Mouse (Mus musculus): Measurements from ENCODE around the gene Gpr132. TPM values are rescaled to one million over a fixed set of nuclear protein-coding genes. Genes with fewer than 3 reads are reported as not detected.

The Gpr132 gene
- total and polyA plus RNA-seq, 3 experiments = 5.4 to 6.5 TPM; not detected in 1

- TF ChIP-seq POLR2A (IDR thresholded peaks at IDR 0.05; ENCODE audit: control insufficient read depth in 1 of 2, insufficient read depth in 1 of 2, low read depth in 1 of 2, low read length in 2 of 2, poor library complexity in 1 of 2) (0 out of 4 replicates have a peak, but pooled peaks of 1 of the 2 experiments have one; percentile 17), USF1 (IDR thresholded peaks at IDR 0.05; ENCODE audit: low read depth, low read length) (peak; percentile 44; the same call in 1 of the 2 replicates), EP300 (IDR thresholded peaks at IDR 0.05; ENCODE audit: low read depth in 1 of 2, low read length in 2 of 2) (0 out of 4 replicates have a peak, but pooled peaks of 1 of the 2 experiments have one; percentile 6), MAX (IDR thresholded peaks at IDR 0.05; ENCODE audit: low read length) (peak; percentile 79), TBP (IDR thresholded peaks at IDR 0.05; ENCODE audit: low read depth, low read length) (0 out of 2 replicates have a peak, but pooled peaks have one; percentile 35), RCOR1 (IDR thresholded peaks at IDR 0.05; ENCODE audit: low read depth, low read length) (no peak)
These were observed 8.1 kb downstream of the Gpr132 start (continued) for GRCm38 (mm10) chr12:112859930-112860329.

GRCm38 (mm10) chr12:112858581-112859336 is 9.3 kb downstream of the Gpr132 start:
- H3K27ac ChIP-seq (ENCODE audit: control insufficient read depth, low read depth, low read length) = no peak overlapping the region
- no peaks in the 10 kb centered on the region for H3K36me3 ChIP-seq (ENCODE audit: control insufficient read depth in 1 of 2, insufficient read depth in 2 of 2, low read length in 2 of 2)
- H3K4me1 ChIP-seq (ENCODE audit: control insufficient read depth in 1 of 2, insufficient read depth in 2 of 2, low read length in 2 of 2) = peaks cover 0 to 19% of the 10 kb centered on the region in 2 experiments; a peak in 3 of 4 replicates
- H3K27me3 ChIP-seq (ENCODE audit: control insufficient read depth in 1 of 2, insufficient read depth in 2 of 2, low read length in 2 of 2) = no peaks in the 10 kb centered on the region
- H3K9me3 ChIP-seq (replicated peaks; ENCODE audit: insufficient read depth, low read length) = no peaks in the 10 kb centered on the region
- DNase-seq (ENCODE audit: low read depth, low spot score) = no peak
- H3K9ac ChIP-seq (ENCODE audit: control insufficient read depth, low read depth, low read length, poor library complexity, severe bottlenecking) = no peak overlapping the region
- no peak for TF ChIP-seq CHD2 (IDR thresholded peaks at IDR 0.05; ENCODE audit: low read length)
- TF ChIP-seq POLR2AphosphoS5 (IDR thresholded peaks at IDR 0.05; ENCODE audit: borderline replicate concordance, low read depth, low read length) = peak; percentile 84; the same call in 1 of the 2 replicates
- H3K79me2 ChIP-seq (ENCODE audit: control insufficient read depth, insufficient read depth, low read length, poor library complexity) = no peaks in the 10 kb centered on the region
- no peak overlapping the region for H3K4me3 ChIP-seq (ENCODE audit: control insufficient read depth in 1 of 2, insufficient read depth in 1 of 2, low read depth in 2 of 2, low read length in 2 of 2)

- H3K9ac ChIP-seq (ENCODE audit: control insufficient read depth, low read depth, low read length, poor library complexity, severe bottlenecking) = no peak overlapping the region
- TF ChIP-seq RCOR1 (IDR thresholded peaks at IDR 0.05; ENCODE audit: low read depth, low read length) = no peak
- no peak for TF ChIP-seq MAFK (IDR thresholded peaks at IDR 0.05; ENCODE audit: borderline replicate concordance, low read depth, low read length)
- H3K4me3 ChIP-seq (ENCODE audit: control insufficient read depth in 1 of 2, insufficient read depth in 1 of 2, low read depth in 2 of 2, low read length in 2 of 2) = no peak overlapping the region
- no peaks in the 10 kb centered on the region for H3K36me3 ChIP-seq (ENCODE audit: control insufficient read depth in 1 of 2, insufficient read depth in 2 of 2, low read length in 2 of 2)
- H3K27me3 ChIP-seq (ENCODE audit: control insufficient read depth in 1 of 2, insufficient read depth in 2 of 2, low read length in 2 of 2) = no peaks in the 10 kb centered on the region
- no peak for DNase-seq (ENCODE audit: low read depth, low spot score)
- H3K4me1 ChIP-seq (ENCODE audit: control insufficient read depth in 1 of 2, insufficient read depth in 2 of 2, low read length in 2 of 2) = peaks cover 0 to 22% of the 10 kb centered on the region in 2 experiments; a peak in 3 of 4 replicates
- no peaks in the 10 kb centered on the region for H3K9me3 ChIP-seq (replicated peaks; ENCODE audit: insufficient read depth, low read length)
- no peak overlapping the region for H3K27ac ChIP-seq (ENCODE audit: control insufficient read depth, low read depth, low read length)
- H3K79me2 ChIP-seq (ENCODE audit: control insufficient read depth, insufficient read depth, low read length, poor library complexity) = no peaks in the 10 kb centered on the region
These were observed 10.8 kb downstream of the Gpr132 start for GRCm38 (mm10) chr12:112857021-112857925.

All from MEL (cell line).